8 mouse cellular contexts compared by ENCODE assay signal in genomic region chr11:120538485-120538884, GRCm38 (mm10). TPM values are rescaled to one million over a fixed set of nuclear protein-coding genes. Genes with fewer than 3 reads are reported as not detected.
DNase-seq lines count a peak whose midpoint lies in the region; ATAC-seq lines count a peak whose summit lies in the region.

No protein-coding gene starts in this region.

- H3K4me1 ChIP-seq in midbrain, embryonic 13.5 days (replicated peaks), result peaks cover 20% of the 10 kb centered on the region
- peaks cover 14% of the 10 kb centered on the region for H3K4me1 ChIP-seq in midbrain, embryonic 11.5 days (ENCODE audit: control insufficient read depth, insufficient read depth, low read length)
- peaks cover 4% of the 10 kb centered on the region; the same call in 1 of the 2 replicates for H3K4me1 ChIP-seq in forebrain, embryonic 15.5 days
- peaks cover 19% of the 10 kb centered on the region for H3K4me1 ChIP-seq in hindbrain, embryonic 12.5 days
- peaks cover 19% of the 10 kb centered on the region for H3K4me1 ChIP-seq in liver, embryonic 15.5 days (replicated peaks)

- no peak overlapping the region for H3K4me2 ChIP-seq in midbrain, embryonic 13.5 days (replicated peaks)
- no peak overlapping the region for H3K4me2 ChIP-seq in midbrain, embryonic 11.5 days
- H3K4me2 ChIP-seq in forebrain, embryonic 15.5 days (replicated peaks), result no peak overlapping the region
- H3K4me2 ChIP-seq in hindbrain, embryonic 12.5 days (replicated peaks), result no peak overlapping the region
- H3K4me2 ChIP-seq in liver, embryonic 15.5 days, result no peak overlapping the region

- H3K27ac ChIP-seq in midbrain, embryonic 13.5 days, result peak overlapping the region; percentile 73
- no peak overlapping the region for H3K27ac ChIP-seq in midbrain, embryonic 11.5 days (ENCODE audit: low read depth, low read length)
- peak overlapping the region; percentile 36 for H3K27ac ChIP-seq in forebrain, embryonic 15.5 days (replicated peaks)
- peak overlapping the region; percentile 75 for H3K27ac ChIP-seq in hindbrain, embryonic 12.5 days
- peak overlapping the region; percentile 29; the same call in 1 of the 2 replicates for H3K27ac ChIP-seq in liver, embryonic 15.5 days (replicated peaks)

- no peak overlapping the region for H3K4me3 ChIP-seq in midbrain, embryonic 13.5 days (replicated peaks)
- no peak overlapping the region for H3K4me3 ChIP-seq in midbrain, embryonic 11.5 days (ENCODE audit: low read depth, low read length)
- H3K4me3 ChIP-seq in forebrain, embryonic 15.5 days, result no peak overlapping the region
- no peak overlapping the region for H3K4me3 ChIP-seq in hindbrain, embryonic 12.5 days
- no peak overlapping the region for H3K4me3 ChIP-seq in liver, embryonic 15.5 days (replicated peaks)

- H3K36me3 ChIP-seq in midbrain, embryonic 13.5 days, result peaks cover 21% of the 10 kb centered on the region
- H3K36me3 ChIP-seq in midbrain, embryonic 11.5 days (ENCODE audit: control insufficient read depth, insufficient read depth, low read length), result peaks cover 7% of the 10 kb centered on the region
- peaks cover 16% of the 10 kb centered on the region for H3K36me3 ChIP-seq in forebrain, embryonic 15.5 days
- H3K36me3 ChIP-seq in hindbrain, embryonic 12.5 days, result peaks cover 17% of the 10 kb centered on the region
- peaks cover 12% of the 10 kb centered on the region; the same call in 1 of the 2 replicates for H3K36me3 ChIP-seq in liver, embryonic 15.5 days (replicated peaks)

- no peak for ATAC-seq in midbrain, embryonic 13.5 days
- ATAC-seq in midbrain, embryonic 11.5 days (ENCODE audit: low FRiP score), result no peak
- no peak; the same call in 1 of the 2 replicates for ATAC-seq in forebrain, embryonic 15.5 days (replicated peaks)
- no peak for ATAC-seq in hindbrain, embryonic 12.5 days (ENCODE audit: low FRiP score)
- ATAC-seq in liver, embryonic 15.5 days (ENCODE audit: insufficient read depth), result no peak
- ATAC-seq in inflammation-experienced regulatory T-cells, adult 6 months, result no peak
- no peak for ATAC-seq in erythroid progenitor cell, adult 5-6 weeks (replicated peaks; ENCODE audit: low FRiP score, poor library complexity, severe bottlenecking)

- peaks cover 7% of the 10 kb centered on the region for H3K27me3 ChIP-seq in midbrain, embryonic 13.5 days
- no peaks in the 10 kb centered on the region; the same call in 1 of the 2 replicates for H3K27me3 ChIP-seq in midbrain, embryonic 11.5 days (ENCODE audit: control insufficient read depth, insufficient read depth, low read length)
- no peaks in the 10 kb centered on the region for H3K27me3 ChIP-seq in forebrain, embryonic 15.5 days
- H3K27me3 ChIP-seq in hindbrain, embryonic 12.5 days, result peaks cover 12% of the 10 kb centered on the region; the same call in 1 of the 2 replicates
- H3K27me3 ChIP-seq in liver, embryonic 15.5 days, result peaks cover 18% of the 10 kb centered on the region

- H3K9me3 ChIP-seq in midbrain, embryonic 13.5 days, result no peaks in the 10 kb centered on the region
- no peaks in the 10 kb centered on the region for H3K9me3 ChIP-seq in midbrain, embryonic 11.5 days (ENCODE audit: control insufficient read depth, low read length)
- H3K9me3 ChIP-seq in forebrain, embryonic 15.5 days, result no peaks in the 10 kb centered on the region
- H3K9me3 ChIP-seq in hindbrain, embryonic 12.5 days (replicated peaks), result no peaks in the 10 kb centered on the region
- H3K9me3 ChIP-seq in liver, embryonic 15.5 days (replicated peaks), result no peaks in the 10 kb centered on the region

- H3K9ac ChIP-seq in midbrain, embryonic 13.5 days (replicated peaks), result no peak overlapping the region
- H3K9ac ChIP-seq in midbrain, embryonic 11.5 days (ENCODE audit: low read length), result no peak overlapping the region
- H3K9ac ChIP-seq in forebrain, embryonic 15.5 days (replicated peaks), result no peak overlapping the region
- 0 out of 2 replicates have a peak overlapping the region, but pooled peaks have one; percentile 4 for H3K9ac ChIP-seq in hindbrain, embryonic 12.5 days
- H3K9ac ChIP-seq in liver, embryonic 15.5 days, result no peak overlapping the region

- DNase-seq in midbrain, embryonic 11.5 days (ENCODE audit: low spot score, missing footprints), result no peak
- no peak for DNase-seq in embryo, embryonic 11 days

- WGBS in midbrain, embryonic 13.5 days, result 83% methylated on average over 3 of the region's 3 CpGs
- 82% methylated on average over 3 of the region's 3 CpGs for WGBS in midbrain, embryonic 11.5 days
- 61% methylated on average over 3 of the region's 3 CpGs for WGBS in forebrain, embryonic 15.5 days
- 78% methylated on average over 3 of the region's 3 CpGs for WGBS in hindbrain, embryonic 12.5 days
- 62% methylated on average over 3 of the region's 3 CpGs for WGBS in liver, embryonic 15.5 days (ENCODE audit: insufficient replicate concordance)

RNA-seq across cellular contexts. Expression of gene Gcgr, which starts 8.0 kb away (rescaled TPM):
- 0.20 and 0.32 TPM in 2 replicates for polyA plus RNA-seq in midbrain, embryonic 13.5 days (2015; fragmentation: Nextera tagmentation; extraction: Ambion mirVana)
- 0.11 TPM in 1 of 2 replicates, not detected in the other for polyA plus RNA-seq in midbrain, embryonic 11.5 days (2014; fragmentation: Nextera tagmentation; extraction: Ambion mirVana)
- polyA plus RNA-seq in forebrain, embryonic 15.5 days (2015; fragmentation: Nextera tagmentation; extraction: Ambion mirVana), result 0.09 TPM in 2 replicates
- polyA plus RNA-seq in hindbrain, embryonic 12.5 days (2016; fragmentation: Nextera tagmentation; extraction: Ambion mirVana), result 0.47 and 0.54 TPM in 2 replicates
- polyA plus RNA-seq in liver, embryonic 15.5 days (2015; fragmentation: Nextera tagmentation; extraction: Ambion mirVana), result 16.9 and 20.5 TPM in 2 replicates
- polyA plus RNA-seq in inflammation-experienced regulatory T-cells, adult 6 months (2017; shearing (Covaris generic)), result not detected
- total RNA-seq in erythroid progenitor cell, adult 5-6 weeks (2015; ENCODE audit: low replicate concordance), result not detected in 2 replicates
- not detected in 2 replicates for total RNA-seq in erythroid progenitor cell, adult 5-6 weeks (2017; ENCODE audit: low replicate concordance)

RNA-seq across cellular contexts. Expression of gene Mcrip1, which starts 11.0 kb away (rescaled TPM):
- 240 and 242 TPM in 2 replicates for polyA plus RNA-seq in midbrain, embryonic 13.5 days (2015; fragmentation: Nextera tagmentation; extraction: Ambion mirVana)
- 232 and 237 TPM in 2 replicates for polyA plus RNA-seq in midbrain, embryonic 11.5 days (2014; fragmentation: Nextera tagmentation; extraction: Ambion mirVana)
- polyA plus RNA-seq in forebrain, embryonic 15.5 days (2015; fragmentation: Nextera tagmentation; extraction: Ambion mirVana), result 242 and 245 TPM in 2 replicates
- polyA plus RNA-seq in hindbrain, embryonic 12.5 days (2016; fragmentation: Nextera tagmentation; extraction: Ambion mirVana), result 210 and 219 TPM in 2 replicates
- polyA plus RNA-seq in liver, embryonic 15.5 days (2015; fragmentation: Nextera tagmentation; extraction: Ambion mirVana), result 41.8 and 47.6 TPM in 2 replicates
- 100 to 1,000 TPM in 2 of 3 experiments, 10 to 100 TPM in 1; 93.4 to 136 (median 107) TPM for polyA plus RNA-seq in inflammation-experienced regulatory T-cells, adult 6 months (2017; shearing (Covaris generic))
- 19.8 and 23.5 TPM in 2 replicates for total RNA-seq in erythroid progenitor cell, adult 5-6 weeks (2015; ENCODE audit: low replicate concordance)
- total RNA-seq in erythroid progenitor cell, adult 5-6 weeks (2017; ENCODE audit: low replicate concordance), result 1.7 and 5.6 TPM in 2 replicates

RNA-seq across cellular contexts. Expression of gene Ppp1r27, which starts 12.4 kb away (rescaled TPM):
- polyA plus RNA-seq in midbrain, embryonic 13.5 days (2015; fragmentation: Nextera tagmentation; extraction: Ambion mirVana), result not detected in 2 replicates
- not detected in 2 replicates for polyA plus RNA-seq in midbrain, embryonic 11.5 days (2014; fragmentation: Nextera tagmentation; extraction: Ambion mirVana)
- polyA plus RNA-seq in forebrain, embryonic 15.5 days (2015; fragmentation: Nextera tagmentation; extraction: Ambion mirVana), result 0.23 TPM in 1 of 2 replicates, not detected in the other
- not detected in 2 replicates for polyA plus RNA-seq in hindbrain, embryonic 12.5 days (2016; fragmentation: Nextera tagmentation; extraction: Ambion mirVana)
- 0.36 and 0.38 TPM in 2 replicates for polyA plus RNA-seq in liver, embryonic 15.5 days (2015; fragmentation: Nextera tagmentation; extraction: Ambion mirVana)
- not detected for polyA plus RNA-seq in inflammation-experienced regulatory T-cells, adult 6 months (2017; shearing (Covaris generic))
- not detected in 2 replicates for total RNA-seq in erythroid progenitor cell, adult 5-6 weeks (2015; ENCODE audit: low replicate concordance)
- not detected in 2 replicates for total RNA-seq in erythroid progenitor cell, adult 5-6 weeks (2017; ENCODE audit: low replicate concordance)

RNA-seq across cellular contexts. Expression of gene P4hb, which starts 34.6 kb away (rescaled TPM):
- 279 and 297 TPM in 2 replicates for polyA plus RNA-seq in midbrain, embryonic 13.5 days (2015; fragmentation: Nextera tagmentation; extraction: Ambion mirVana)
- 492 and 493 TPM in 2 replicates for polyA plus RNA-seq in midbrain, embryonic 11.5 days (2014; fragmentation: Nextera tagmentation; extraction: Ambion mirVana)
- 234 and 239 TPM in 2 replicates for polyA plus RNA-seq in forebrain, embryonic 15.5 days (2015; fragmentation: Nextera tagmentation; extraction: Ambion mirVana)
- 473 and 486 TPM in 2 replicates for polyA plus RNA-seq in hindbrain, embryonic 12.5 days (2016; fragmentation: Nextera tagmentation; extraction: Ambion mirVana)
- polyA plus RNA-seq in liver, embryonic 15.5 days (2015; fragmentation: Nextera tagmentation; extraction: Ambion mirVana), result 635 and 803 TPM in 2 replicates
- 100 to 1,000 TPM; 135 to 164 (median 149) TPM for polyA plus RNA-seq in inflammation-experienced regulatory T-cells, adult 6 months (2017; shearing (Covaris generic))
- 101 and 104 TPM in 2 replicates for total RNA-seq in erythroid progenitor cell, adult 5-6 weeks (2015; ENCODE audit: low replicate concordance)
- total RNA-seq in erythroid progenitor cell, adult 5-6 weeks (2017; ENCODE audit: low replicate concordance), result 112 and 141 TPM in 2 replicates

RNA-seq across cellular contexts. Expression of gene Arhgdia, which starts 42.9 kb away (rescaled TPM):
- polyA plus RNA-seq in midbrain, embryonic 13.5 days (2015; fragmentation: Nextera tagmentation; extraction: Ambion mirVana), result 452 and 461 TPM in 2 replicates
- 521 and 583 TPM in 2 replicates for polyA plus RNA-seq in midbrain, embryonic 11.5 days (2014; fragmentation: Nextera tagmentation; extraction: Ambion mirVana)
- 464 TPM in 2 replicates for polyA plus RNA-seq in forebrain, embryonic 15.5 days (2015; fragmentation: Nextera tagmentation; extraction: Ambion mirVana)
- 548 TPM in 2 replicates for polyA plus RNA-seq in hindbrain, embryonic 12.5 days (2016; fragmentation: Nextera tagmentation; extraction: Ambion mirVana)
- polyA plus RNA-seq in liver, embryonic 15.5 days (2015; fragmentation: Nextera tagmentation; extraction: Ambion mirVana), result 222 and 238 TPM in 2 replicates
- 100 to 1,000 TPM; 624 to 862 (median 685) TPM for polyA plus RNA-seq in inflammation-experienced regulatory T-cells, adult 6 months (2017; shearing (Covaris generic))
- total RNA-seq in erythroid progenitor cell, adult 5-6 weeks (2015; ENCODE audit: low replicate concordance), result 134 and 150 TPM in 2 replicates
- 45.3 and 49.3 TPM in 2 replicates for total RNA-seq in erythroid progenitor cell, adult 5-6 weeks (2017; ENCODE audit: low replicate concordance)

Comparison
In these comparisons a context has a peak if more than half of its experiments do, and no peak if none do; other contexts are left out.
1. RNA of gene Gcgr, which starts 8.0 kb away (polyA plus RNA-seq): 16.9 to 20.5 TPM in liver, embryonic 15.5 days; 0.47 to 0.54 TPM in hindbrain, embryonic 12.5 days, 0.20 to 0.32 TPM in midbrain, embryonic 13.5 days, 0.09 TPM in forebrain, embryonic 15.5 days, not detected in inflammation-experienced regulatory T-cells, adult 6 months and 0.11 TPM in midbrain, embryonic 11.5 days; every median in the first group is over 10 times any median in the second.